Mouse (Mus musculus) kidney, adult 2 months (tissue): Measurements from ENCODE around the gene Il6ra.

ENCODE experiments used
- CTCF ChIP-seq: fragments of 200-500 bp; conservative IDR thresholded peaks from 2 replicates; pipeline ENCODE4 v1.5.1; 2011; ENCODE audit warnings: low read depth, mild to moderate bottlenecking, control low read depth, low read length, moderate library complexity, mixed read lengths; ENCODE audit not compliant: insufficient read depth, insufficient read length
- POLR2A ChIP-seq: fragments of 200-500 bp; IDR thresholded peaks from one replicate; pipeline ENCODE4 v1.6.1; 2011; ENCODE audit warnings: low read depth, low read length, control low read depth

- TF ChIP-seq CTCF (no peak), POLR2A (no peak)
These were observed 27.2 kb downstream of the Il6ra start for GRCm38 (mm10) chr3:89885766-89886165.
